Mouse (Mus musculus): Measurements from ENCODE around the gene Plvap. TPM values are rescaled to one million over a fixed set of nuclear protein-coding genes. Genes with fewer than 3 reads are reported as not detected.
"Not testable (repeated sequence)": the region's sequence is repeated elsewhere in the genome, so short reads cannot be mapped to it uniquely, and the experiment has no call there.

The Plvap gene
- polyA plus RNA-seq, 1 experiment, result 1,109 TPM

DNA sequence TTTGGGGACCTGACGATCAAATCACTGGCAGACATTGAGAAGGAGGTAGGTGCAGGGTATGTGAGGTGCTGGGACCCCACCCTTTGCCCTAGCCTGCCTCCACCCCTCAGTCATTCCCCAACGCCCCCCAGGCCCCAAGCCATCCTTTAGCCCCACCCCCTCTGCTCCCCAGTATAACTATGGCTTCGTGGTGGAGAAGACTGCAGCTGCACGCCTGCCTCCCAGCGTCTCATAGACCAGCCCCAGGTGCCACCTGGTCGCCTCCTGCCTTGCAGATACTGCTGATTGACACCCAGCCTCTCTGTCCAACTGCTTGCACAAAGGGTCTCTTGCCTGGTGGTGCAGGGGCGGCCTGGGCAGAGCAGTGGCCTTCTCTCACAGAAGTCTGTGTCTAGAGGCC, 36.0 kb upstream of the Plvap start:
- peaks cover 6% of the 10 kb centered on the region for H3K4me1 ChIP-seq (ENCODE audit: control insufficient read depth, insufficient read depth, low read length)
- no peak for TF ChIP-seq POLR2A (IDR thresholded peaks at IDR 0.05; ENCODE audit: borderline replicate concordance, extremely low read depth, low read depth, low read length)
- no peak for TF ChIP-seq CTCF (IDR thresholded peaks at IDR 0.05; ENCODE audit: insufficient read depth, low read length)
- DNase-seq, result no peak
- 87% methylated on average over 7 of the region's 7 CpGs for WGBS
- H3K4me3 ChIP-seq (replicated peaks; ENCODE audit: extremely low read depth, low read depth, low read length), result no peak overlapping the region

DNA sequence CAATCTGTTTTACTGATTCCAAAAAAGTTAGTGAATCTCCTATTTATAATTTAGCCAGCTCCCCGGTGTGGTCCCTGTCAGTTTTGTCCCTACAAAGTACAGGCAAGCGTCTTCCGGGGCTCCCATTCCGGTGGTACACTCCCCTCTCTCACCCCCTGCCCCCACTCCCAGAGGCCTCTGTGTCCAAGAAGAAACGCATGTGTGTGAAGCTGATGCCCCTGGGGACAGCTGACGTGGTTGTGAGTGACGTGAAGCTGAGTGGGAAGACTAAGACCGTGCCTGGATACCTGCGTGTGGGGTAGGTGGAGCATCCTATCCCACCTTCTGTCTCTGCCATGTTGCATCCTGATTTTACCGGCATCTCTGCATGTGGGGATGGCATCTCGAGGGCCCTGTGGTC, 33.5 kb upstream of the Plvap start:
- Histone ChIP-seq H3K4me1 (ENCODE audit: control insufficient read depth, insufficient read depth, low read length) (peaks cover 6% of the 10 kb centered on the region), H3K4me3 (replicated peaks; ENCODE audit: extremely low read depth, low read depth, low read length) (no peak overlapping the region)
- no peak for DNase-seq
- WGBS, result 92% methylated on average over 11 of the region's 11 CpGs
- no peak for TF ChIP-seq CTCF (IDR thresholded peaks at IDR 0.05; ENCODE audit: insufficient read depth, low read length)
- no peak for TF ChIP-seq POLR2A (IDR thresholded peaks at IDR 0.05; ENCODE audit: borderline replicate concordance, extremely low read depth, low read depth, low read length)

DNA sequence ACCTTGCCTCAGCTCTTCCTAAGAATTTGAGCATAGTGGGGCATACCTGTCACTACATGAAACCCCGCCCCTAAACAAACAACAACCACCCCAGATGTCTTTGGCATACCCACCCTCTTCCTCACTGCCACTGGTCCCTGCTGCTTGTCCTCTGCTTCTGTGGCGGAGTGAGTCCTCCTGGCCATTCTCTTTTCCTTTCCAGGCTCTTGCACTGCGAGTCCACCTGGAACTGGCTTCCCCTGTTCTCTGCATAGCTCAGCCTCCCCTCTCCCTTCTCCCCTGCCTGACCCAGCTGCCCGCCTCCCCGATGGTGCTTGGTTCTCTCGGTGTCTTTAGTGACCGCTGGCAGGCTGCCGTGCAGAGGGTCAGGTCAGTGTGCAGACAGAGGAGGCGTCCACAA, 32.2 kb upstream of the Plvap start:
- Histone ChIP-seq H3K4me1 (ENCODE audit: control insufficient read depth, insufficient read depth, low read length) (peaks cover 6% of the 10 kb centered on the region), H3K4me3 (replicated peaks; ENCODE audit: extremely low read depth, low read depth, low read length) (no peak overlapping the region)
- 82% methylated on average over 9 of the region's 9 CpGs for WGBS
- DNase-seq, result no peak
- no peak for TF ChIP-seq POLR2A (IDR thresholded peaks at IDR 0.05; ENCODE audit: borderline replicate concordance, extremely low read depth, low read depth, low read length)
- no peak for TF ChIP-seq CTCF (IDR thresholded peaks at IDR 0.05; ENCODE audit: insufficient read depth, low read length)

DNA sequence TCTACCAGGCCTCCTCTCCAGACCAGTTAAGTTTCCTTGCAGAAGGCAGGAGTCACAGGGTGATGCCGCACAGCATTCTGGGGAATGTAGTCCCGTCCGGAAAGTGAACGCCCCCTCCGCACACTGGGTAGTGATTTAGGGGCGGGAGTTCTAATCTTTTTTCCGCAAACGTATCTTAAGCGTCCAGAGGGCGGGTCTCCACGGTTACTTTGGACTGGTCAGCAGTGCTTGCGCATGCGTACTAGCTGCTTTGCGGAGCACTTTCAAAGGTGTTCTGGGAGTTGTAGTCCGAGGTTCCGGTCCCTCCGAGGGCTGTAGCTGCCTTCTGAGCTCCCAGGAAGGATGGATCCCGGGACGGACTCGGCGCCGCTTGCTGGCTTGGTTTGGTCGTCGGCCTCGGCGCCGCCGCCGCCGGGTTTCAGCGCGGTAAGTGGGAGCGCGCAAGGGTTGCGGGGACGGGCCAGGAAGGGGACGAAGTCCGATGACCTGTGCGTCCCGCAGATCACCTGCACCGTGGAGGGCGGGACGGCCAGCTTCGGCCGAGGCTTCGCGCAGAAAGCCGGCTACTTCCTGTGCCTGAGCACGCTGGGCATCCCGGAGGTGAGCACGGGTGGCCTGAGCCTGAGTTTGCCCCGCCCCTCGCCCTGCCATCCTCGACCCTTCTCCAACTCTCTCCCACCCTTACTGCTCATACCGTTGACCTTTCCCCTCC, 31.2 kb upstream of the Plvap start, which contains the start of gene Mvb12a:
TSS of gene Mvb12a (plus strand) at position 291 of the 712 bp plus-strand sequence.
- under 1% methylated on average over 55 of the region's 55 CpGs for WGBS
- peak; percentile 97 for DNase-seq
- H3K4me3 ChIP-seq (replicated peaks; ENCODE audit: extremely low read depth, low read depth, low read length), result peak within 1 kb of the TSS; percentile 70
- TF ChIP-seq POLR2A (IDR thresholded peaks at IDR 0.05; ENCODE audit: borderline replicate concordance, extremely low read depth, low read depth, low read length), result peak; percentile 57; the same call in 1 of the 2 replicates
- no peak for TF ChIP-seq CTCF (IDR thresholded peaks at IDR 0.05; ENCODE audit: insufficient read depth, low read length)
- H3K4me1 ChIP-seq (ENCODE audit: control insufficient read depth, insufficient read depth, low read length), result peaks cover 10% of the 10 kb centered on the region

DNA sequence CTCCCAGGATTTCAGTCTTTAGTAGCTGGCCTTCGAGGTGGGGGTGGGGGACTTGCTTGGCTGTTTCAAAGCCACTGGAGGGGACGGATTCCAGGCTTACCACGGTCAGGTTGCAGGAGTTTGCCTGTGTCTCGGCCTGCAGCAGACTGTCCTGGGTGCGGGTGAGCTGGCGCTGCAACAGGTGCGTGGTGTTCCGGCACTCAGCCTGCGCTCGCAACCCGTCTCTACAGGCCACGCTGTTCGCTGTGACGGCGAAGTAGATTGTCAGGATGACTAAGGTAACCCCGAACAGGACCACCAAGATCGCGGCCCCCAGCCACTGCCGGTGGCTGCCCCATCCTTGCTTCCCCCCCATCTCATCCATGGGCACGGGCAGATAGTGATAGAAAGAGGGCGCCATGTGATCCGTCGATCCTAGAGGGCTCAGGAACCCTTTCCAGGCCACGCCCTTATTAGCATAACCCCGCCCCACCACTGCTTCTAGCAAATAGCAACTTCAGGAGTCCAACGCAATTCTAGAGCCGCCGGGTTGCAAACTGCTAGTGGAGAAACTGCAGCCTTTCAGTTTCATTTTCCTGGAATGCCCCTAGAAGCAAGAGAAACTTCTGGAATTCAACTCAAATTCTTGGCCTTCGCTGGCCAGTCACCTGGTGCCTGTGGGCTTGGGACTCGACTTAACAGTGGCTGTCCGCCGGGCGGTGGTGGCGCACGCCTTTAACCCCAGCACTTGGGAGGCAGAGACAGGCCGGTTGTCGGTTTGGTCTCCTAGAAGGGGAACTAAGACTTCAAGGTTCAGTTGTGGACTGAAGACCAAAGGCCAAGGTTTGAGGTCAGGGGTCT, 25.7 kb upstream of the Plvap start, which contains the start of gene Bst2:
TSS of gene Bst2 (minus strand) at position 429 of the 840 bp plus-strand sequence.
- TF ChIP-seq POLR2A (IDR thresholded peaks at IDR 0.05; ENCODE audit: borderline replicate concordance, extremely low read depth, low read depth, low read length), result peak; percentile 44; the same call in 1 of the 2 replicates
- no peak for TF ChIP-seq CTCF (IDR thresholded peaks at IDR 0.05; ENCODE audit: insufficient read depth, low read length)
- 2% methylated on average over 37 of the region's 37 CpGs for WGBS

DNA sequence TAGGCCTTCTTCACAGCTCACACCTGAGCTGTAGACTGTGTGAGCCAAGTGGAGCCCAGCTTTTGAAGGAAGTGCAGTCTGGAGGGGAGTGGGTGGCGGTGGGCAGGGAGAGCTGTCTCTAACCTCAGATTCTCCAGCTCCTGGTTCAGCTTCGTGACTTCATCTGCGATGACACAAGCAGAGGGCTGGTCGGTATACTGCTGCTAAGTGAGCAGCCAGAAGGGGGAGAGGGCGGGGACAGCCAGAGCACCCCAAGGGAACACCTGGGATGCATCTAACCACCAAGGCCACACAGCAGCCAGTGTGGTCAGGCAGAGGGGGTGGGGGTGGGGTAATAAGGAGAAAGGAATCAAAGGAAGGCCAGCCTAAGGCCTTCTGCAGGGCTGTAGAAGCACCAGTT, 24.1 kb upstream of the Plvap start:
- Histone ChIP-seq H3K4me1 (ENCODE audit: control insufficient read depth, insufficient read depth, low read length) (peaks cover 9% of the 10 kb centered on the region), H3K4me3 (replicated peaks; ENCODE audit: extremely low read depth, low read depth, low read length) (no peak overlapping the region)
- WGBS, result 73% methylated on average over 5 of the region's 5 CpGs
- TF ChIP-seq CTCF (IDR thresholded peaks at IDR 0.05; ENCODE audit: insufficient read depth, low read length), result no peak
- no peak for TF ChIP-seq POLR2A (IDR thresholded peaks at IDR 0.05; ENCODE audit: borderline replicate concordance, extremely low read depth, low read depth, low read length)
- DNase-seq, result no peak

More for the DNA sequence above, 25.7 kb upstream of the Plvap start, which contains the start of gene Bst2:
- H3K4me1 ChIP-seq (ENCODE audit: control insufficient read depth, insufficient read depth, low read length), result peaks cover 7% of the 10 kb centered on the region
- peak; percentile 88 for DNase-seq
- peak within 1 kb of the TSS; percentile 79 for H3K4me3 ChIP-seq (replicated peaks; ENCODE audit: extremely low read depth, low read depth, low read length)

DNA sequence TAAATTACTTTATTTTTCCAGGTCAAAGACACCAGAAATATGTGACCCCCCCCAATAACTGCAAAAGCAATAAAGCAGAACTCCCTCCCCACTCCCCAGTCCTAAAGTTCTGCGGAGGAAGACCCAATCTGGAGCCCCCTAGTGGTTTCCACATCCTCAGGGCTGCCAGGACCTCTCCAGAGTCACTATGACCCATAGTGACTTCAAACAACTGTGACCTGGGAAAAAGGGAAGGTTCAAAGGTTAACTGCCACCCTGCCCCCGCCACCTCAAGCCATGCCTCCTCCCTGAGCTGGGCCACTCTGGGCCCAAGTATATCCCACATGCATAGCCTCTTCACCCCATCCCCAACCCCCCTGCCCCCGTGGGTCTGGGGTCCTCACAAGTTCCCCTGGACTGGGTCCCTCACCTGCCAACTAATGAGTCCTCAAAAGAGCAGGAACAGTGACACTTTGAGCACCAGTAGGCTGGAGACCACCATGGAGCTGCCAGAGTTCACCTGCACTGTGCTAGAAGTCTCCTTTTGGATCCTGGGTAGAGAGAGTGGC, 22.8 kb upstream of the Plvap start:
- Histone ChIP-seq H3K4me3 (replicated peaks; ENCODE audit: extremely low read depth, low read depth, low read length) (no peak overlapping the region), H3K4me1 (ENCODE audit: control insufficient read depth, insufficient read depth, low read length) (peaks cover 9% of the 10 kb centered on the region)
- WGBS, result 66% methylated on average over 3 of the region's 3 CpGs
- DNase-seq, result no peak
- TF ChIP-seq CTCF (IDR thresholded peaks at IDR 0.05; ENCODE audit: insufficient read depth, low read length), result no peak
- no peak for TF ChIP-seq POLR2A (IDR thresholded peaks at IDR 0.05; ENCODE audit: borderline replicate concordance, extremely low read depth, low read depth, low read length)

DNA sequence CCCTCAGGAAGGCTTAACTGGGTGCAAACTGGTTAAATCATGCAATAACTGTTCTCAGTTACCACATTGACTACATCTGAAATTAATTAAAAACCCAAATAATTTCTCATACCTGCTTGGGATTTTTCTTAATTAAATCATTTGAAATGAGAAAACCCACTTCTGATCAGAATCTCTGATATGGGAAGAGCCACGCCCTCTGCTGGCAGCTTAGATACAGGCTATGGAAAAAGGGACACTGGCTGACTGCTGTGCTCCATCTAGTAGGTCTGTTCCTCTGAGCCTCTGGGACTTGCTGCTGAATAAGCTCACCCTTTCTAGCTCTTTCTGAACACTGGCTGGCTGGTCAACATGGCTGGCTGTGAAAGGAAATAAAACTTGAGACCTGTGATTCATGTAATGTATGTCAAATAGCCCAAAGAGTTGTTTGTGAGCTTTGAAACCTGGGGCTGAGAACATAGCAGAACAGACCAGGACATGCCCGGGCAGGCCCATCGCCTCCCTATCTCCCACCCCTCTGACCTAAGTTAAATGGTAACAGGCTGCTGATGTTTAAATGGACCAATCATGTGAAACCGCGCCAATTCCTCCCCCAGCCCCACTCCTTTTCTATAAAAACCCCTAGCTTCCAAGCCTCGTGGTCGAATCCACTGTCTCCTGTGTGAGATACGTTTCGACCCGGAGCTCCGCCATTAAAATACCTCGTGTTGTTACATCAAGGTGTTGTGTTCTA, 19.3 kb upstream of the Plvap start:
- WGBS, result 80% methylated on average over 8 of the region's 12 CpGs
- H3K4me3 ChIP-seq (replicated peaks; ENCODE audit: extremely low read depth, low read depth, low read length); H3K4me1 ChIP-seq (ENCODE audit: control insufficient read depth, insufficient read depth, low read length); DNase-seq: not testable (repeated sequence)
- TF ChIP-seq CTCF (IDR thresholded peaks at IDR 0.05; ENCODE audit: insufficient read depth, low read length), result peak; percentile 54
